Mouse (Mus musculus) monocyte, adult 5-6 weeks (primary cell): ENCODE measurements around the gene Ang4. TPM values are rescaled to one million over a fixed set of nuclear protein-coding genes. Genes with fewer than 3 reads are reported as not detected.

ENCODE experiments used
- total RNA-seq: library from RNA; stranded (forward); fragments of 200-1000, 200-491, 200-594 nt; gene quantifications from 3 replicates; pipeline ENCODE4 v1.2.3, GENCODE M21; 2017

The Ang4 gene
- total RNA-seq, 1 experiment from 2014 or later, result not detected

Other genes starting within 250 kb of the Ang4 start
- not detected in 3 replicates for gene Gm5622, start 220.8 kb downstream of the Ang4 start, total RNA-seq
- not detected in 3 replicates for gene Gm17175, start 199.5 kb downstream of the Ang4 start, total RNA-seq
- not detected in 3 replicates for gene Gm17174, start 181.5 kb downstream of the Ang4 start, total RNA-seq
- gene Gm17078, start 162.3 kb downstream of the Ang4 start, total RNA-seq, result not detected in 3 replicates
- not detected in 3 replicates for gene Gm4181, start 137.9 kb downstream of the Ang4 start, total RNA-seq
- not detected in 3 replicates for gene Gm17079, start 78.1 kb downstream of the Ang4 start, total RNA-seq
- not detected in 3 replicates for gene Gm5800, start 56.4 kb downstream of the Ang4 start, total RNA-seq
- gene AY358078, start 26.5 kb upstream of the Ang4 start, total RNA-seq, result not detected in 3 replicates
- 2.9 TPM in 1 of 3 replicates, not detected in the others for gene Ear6, start 80.1 kb upstream of the Ang4 start, total RNA-seq
- gene Mettl17, start 111.3 kb upstream of the Ang4 start, total RNA-seq, result 16.1 to 24.4 TPM (median 21.4 TPM) in 3 replicates
- not detected in 3 replicates for gene Slc39a2, start 119.3 kb upstream of the Ang4 start, total RNA-seq
- 0.43 to 9.4 TPM (median 1.3 TPM) in 3 replicates for gene Ndrg2, start 140.6 kb upstream of the Ang4 start, total RNA-seq
- gene Tppp2, start 144.8 kb upstream of the Ang4 start, total RNA-seq, result 2.5 TPM in 1 of 3 replicates, not detected in the others
- gene Rnase13, start 149.2 kb upstream of the Ang4 start, total RNA-seq, result not detected in 3 replicates
- gene Arhgef40, start 211.1 kb upstream of the Ang4 start, total RNA-seq, result 2.5 to 9.0 TPM (median 3.2 TPM) in 3 replicates
- 0.97 TPM in 1 of 3 replicates, not detected in the others for gene Tmem253, start 242.1 kb upstream of the Ang4 start, total RNA-seq
- gene Zfp219, start 247.1 kb upstream of the Ang4 start, total RNA-seq, result 7.1 to 11.0 TPM (median 8.5 TPM) in 3 replicates